Mouse (Mus musculus): Measurements from ENCODE around the gene Olfr206. TPM values are rescaled to one million over a fixed set of nuclear protein-coding genes. Genes with fewer than 3 reads are reported as not detected.
"Not testable (repeated sequence)": the region's sequence is repeated elsewhere in the genome, so short reads cannot be mapped to it uniquely, and the experiment has no call there.

The Olfr206 gene
- not detected in 2 replicates for total RNA-seq (2014; fragmentation: Nextera tagmentation)
- total RNA-seq (2017) = 0.27 and 0.29 TPM in 2 replicates
- polyA plus RNA-seq (2012) = not detected in 2 replicates

DNA sequence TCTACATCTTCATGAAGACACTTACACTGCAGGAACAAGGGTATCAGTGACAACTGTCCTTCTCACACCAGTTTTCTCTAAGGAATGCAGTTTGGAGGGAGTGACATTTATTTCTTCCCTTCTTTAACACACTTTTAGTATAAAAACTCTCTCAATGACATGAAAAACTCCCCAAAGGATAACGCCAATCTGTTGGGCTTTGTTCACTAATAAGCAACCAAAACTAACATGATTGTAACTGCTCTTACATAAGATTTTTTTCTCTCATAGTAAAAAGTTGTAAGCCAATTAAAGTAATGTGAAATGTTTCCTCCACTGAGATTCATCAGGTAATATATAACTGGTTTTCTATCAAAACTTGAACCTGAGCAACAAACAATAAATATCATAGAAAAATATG lies at the start of gene Olfr206:
TSS of gene Olfr206 (minus strand) at position 101 of the 400 bp plus-strand sequence.
- DNase-seq (ENCODE audit: low spot score) (no peak), ATAC-seq (ENCODE audit: extremely low read depth, insufficient number of reproducible peaks, low FRiP score, poor library complexity, severe bottlenecking) (no peak)
- TF ChIP-seq GATA1 (IDR thresholded peaks at IDR 0.05; ENCODE audit: borderline replicate concordance, low read length) (no peak), CTCF (IDR thresholded peaks at IDR 0.05; ENCODE audit: low read depth, low read length) (no peak), GATA2 (IDR thresholded peaks at IDR 0.05; ENCODE audit: borderline replicate concordance, low read depth, low read length) (no peak), POLR2AphosphoS5 (IDR thresholded peaks at IDR 0.05; ENCODE audit: insufficient replicate concordance, low read depth, low read length) (no peak), TAL1 (conservative IDR thresholded peaks at IDR 0.05; ENCODE audit: low read depth, low read length) (no peak)
- H3K27me3 ChIP-seq (ENCODE audit: insufficient read depth, low read length) = no peaks in the 10 kb centered on the region
- no peaks in the 10 kb centered on the region for H3K36me3 ChIP-seq (replicated peaks)
- H3K4me3 ChIP-seq (ENCODE audit: low read depth, low read length) = no peak within 1 kb of the TSS
- no peaks in the 10 kb centered on the region for H3K9me3 ChIP-seq (replicated peaks)
- no peaks in the 10 kb centered on the region for H3K4me1 ChIP-seq (ENCODE audit: insufficient read depth, low read depth, low read length)

DNA sequence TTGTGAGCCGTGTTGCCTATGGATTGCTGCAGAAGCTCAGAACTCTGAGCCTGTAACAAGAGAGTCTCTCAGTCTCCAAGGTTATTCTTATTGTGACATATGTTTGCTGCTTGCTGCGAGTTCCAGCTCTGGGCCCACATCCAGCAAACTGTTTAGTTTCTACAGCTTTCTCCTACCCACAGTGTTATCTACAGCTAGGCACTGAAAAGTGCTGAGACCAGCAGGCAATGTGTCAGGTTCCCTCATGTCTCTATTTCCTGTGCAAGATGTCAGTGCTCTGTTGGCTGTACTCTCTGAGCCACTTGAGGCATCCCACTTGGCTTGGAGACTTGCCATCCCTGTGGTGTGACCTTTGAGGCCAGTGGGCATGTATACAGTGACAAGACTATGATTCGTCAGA lies 44.3 kb upstream of the Olfr206 start:
- TF ChIP-seq CTCF (IDR thresholded peaks at IDR 0.05; ENCODE audit: low read depth, low read length) (no peak), POLR2AphosphoS5 (IDR thresholded peaks at IDR 0.05; ENCODE audit: insufficient replicate concordance, low read depth, low read length) (no peak), GATA1 (IDR thresholded peaks at IDR 0.05; ENCODE audit: borderline replicate concordance, low read length) (no peak), GATA2 (IDR thresholded peaks at IDR 0.05; ENCODE audit: borderline replicate concordance, low read depth, low read length) (no peak), TAL1 (conservative IDR thresholded peaks at IDR 0.05; ENCODE audit: low read depth, low read length) (no peak)
- ATAC-seq (ENCODE audit: extremely low read depth, insufficient number of reproducible peaks, low FRiP score, poor library complexity, severe bottlenecking) (no peak), DNase-seq (ENCODE audit: low spot score) (no peak)
- Histone ChIP-seq H3K36me3 (replicated peaks) (no peaks in the 10 kb centered on the region), H3K9me3 (replicated peaks) (no peaks in the 10 kb centered on the region), H3K4me3 (ENCODE audit: low read depth, low read length) (no peak overlapping the region), H3K27me3 (ENCODE audit: insufficient read depth, low read length) (no peaks in the 10 kb centered on the region), H3K4me1 (ENCODE audit: insufficient read depth, low read depth, low read length) (no peaks in the 10 kb centered on the region)

DNA sequence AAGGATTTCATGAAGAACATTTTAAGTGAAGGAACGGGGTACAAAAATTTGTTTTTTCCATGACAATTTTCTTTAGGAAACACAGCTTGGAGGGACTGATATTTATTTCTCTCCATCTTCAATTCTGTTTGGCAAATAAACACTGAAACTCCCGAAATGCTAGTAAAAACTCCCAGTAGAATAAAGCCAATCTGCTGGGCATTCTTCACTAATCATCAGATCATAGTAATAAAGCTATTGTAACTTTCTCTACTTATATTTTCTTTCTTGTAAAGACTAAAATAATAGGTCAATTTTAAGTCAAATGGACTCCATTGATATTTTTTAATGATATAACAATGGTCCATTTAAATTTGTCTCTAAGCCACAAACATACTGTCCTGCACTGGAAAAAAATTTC lies 14.8 kb upstream of the Olfr206 start, which contains the start of gene Olfr209:
TSS of gene Olfr209 (minus strand) at position 101 of the 400 bp plus-strand sequence.
- no peak for DNase-seq (ENCODE audit: low spot score)
- Histone ChIP-seq H3K36me3 (replicated peaks) (no peaks in the 10 kb centered on the region), H3K9me3 (replicated peaks) (no peaks in the 10 kb centered on the region), H3K4me1 (ENCODE audit: insufficient read depth, low read depth, low read length) (no peaks in the 10 kb centered on the region), H3K4me3 (ENCODE audit: low read depth, low read length) (no peak within 1 kb of the TSS), H3K27me3 (ENCODE audit: insufficient read depth, low read length) (no peaks in the 10 kb centered on the region)
- no peak for ATAC-seq (ENCODE audit: extremely low read depth, insufficient number of reproducible peaks, low FRiP score, poor library complexity, severe bottlenecking)
- no peak for TF ChIP-seq TAL1 (conservative IDR thresholded peaks at IDR 0.05; ENCODE audit: low read depth, low read length)
- no peak for TF ChIP-seq GATA2 (IDR thresholded peaks at IDR 0.05; ENCODE audit: borderline replicate concordance, low read depth, low read length)
- TF ChIP-seq GATA1 (IDR thresholded peaks at IDR 0.05; ENCODE audit: borderline replicate concordance, low read length) = no peak

DNA sequence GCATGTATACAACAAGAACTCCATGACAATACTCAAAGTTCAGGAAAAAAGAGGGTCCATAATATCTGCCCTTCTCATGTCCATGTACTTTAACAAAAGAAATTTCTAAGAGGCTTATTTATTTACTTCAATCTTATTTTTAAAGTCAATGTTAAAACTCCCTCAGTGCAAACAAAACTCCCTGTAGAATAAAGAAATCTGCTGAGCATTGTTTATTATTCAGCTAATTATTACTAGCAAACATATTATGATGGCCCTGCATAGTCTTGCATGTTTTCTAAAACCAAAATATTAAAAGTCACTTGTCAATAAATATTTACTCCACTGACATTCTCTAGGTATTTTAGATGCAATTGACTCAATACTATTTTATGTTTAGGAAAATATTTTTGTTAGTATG lies 18.0 kb downstream of the Olfr206 start, which contains the start of gene Olfr205:
TSS of gene Olfr205 (minus strand) at position 101 of the 400 bp plus-strand sequence.
- Histone ChIP-seq H3K36me3 (replicated peaks) (no peaks in the 10 kb centered on the region), H3K9me3 (replicated peaks) (no peaks in the 10 kb centered on the region), H3K4me3 (ENCODE audit: low read depth, low read length) (no peak within 1 kb of the TSS), H3K27me3 (ENCODE audit: insufficient read depth, low read length) (no peaks in the 10 kb centered on the region), H3K4me1 (ENCODE audit: insufficient read depth, low read depth, low read length) (no peaks in the 10 kb centered on the region)
- no peak for DNase-seq (ENCODE audit: low spot score)
- no peak for TF ChIP-seq TAL1 (conservative IDR thresholded peaks at IDR 0.05; ENCODE audit: low read depth, low read length)
- TF ChIP-seq GATA1 (IDR thresholded peaks at IDR 0.05; ENCODE audit: borderline replicate concordance, low read length) = no peak
- TF ChIP-seq CTCF (IDR thresholded peaks at IDR 0.05; ENCODE audit: low read depth, low read length) = no peak
- TF ChIP-seq POLR2AphosphoS5 (IDR thresholded peaks at IDR 0.05; ENCODE audit: insufficient replicate concordance, low read depth, low read length) = no peak
- no peak for TF ChIP-seq GATA2 (IDR thresholded peaks at IDR 0.05; ENCODE audit: borderline replicate concordance, low read depth, low read length)
- no peak for ATAC-seq (ENCODE audit: extremely low read depth, insufficient number of reproducible peaks, low FRiP score, poor library complexity, severe bottlenecking)

DNA sequence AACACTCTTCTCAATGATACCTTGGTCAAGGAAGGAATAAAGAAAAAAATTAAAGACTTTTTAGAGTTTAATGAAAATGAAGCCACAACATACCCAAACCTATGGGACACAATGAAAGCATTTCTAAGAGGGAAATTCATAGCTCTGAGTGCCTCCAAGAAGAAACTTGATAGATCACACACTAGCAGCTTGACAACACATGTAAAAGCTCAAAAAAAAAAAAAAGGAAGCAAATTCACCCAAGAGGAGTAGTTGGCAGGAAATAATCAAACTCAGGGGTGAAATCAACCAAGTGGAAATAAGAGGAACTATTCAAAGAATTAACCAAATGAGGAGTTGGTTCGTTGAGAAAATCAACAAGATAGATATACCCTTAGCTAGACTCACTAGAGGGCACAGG lies 25.8 kb downstream of the Olfr206 start:
- not testable (repeated sequence) for H3K27me3 ChIP-seq (ENCODE audit: insufficient read depth, low read length); H3K9me3 ChIP-seq (replicated peaks); DNase-seq (ENCODE audit: low spot score); H3K4me3 ChIP-seq (ENCODE audit: low read depth, low read length); H3K36me3 ChIP-seq (replicated peaks); ATAC-seq (ENCODE audit: extremely low read depth, insufficient number of reproducible peaks, low FRiP score, poor library complexity, severe bottlenecking); H3K4me1 ChIP-seq (ENCODE audit: insufficient read depth, low read depth, low read length)

DNA sequence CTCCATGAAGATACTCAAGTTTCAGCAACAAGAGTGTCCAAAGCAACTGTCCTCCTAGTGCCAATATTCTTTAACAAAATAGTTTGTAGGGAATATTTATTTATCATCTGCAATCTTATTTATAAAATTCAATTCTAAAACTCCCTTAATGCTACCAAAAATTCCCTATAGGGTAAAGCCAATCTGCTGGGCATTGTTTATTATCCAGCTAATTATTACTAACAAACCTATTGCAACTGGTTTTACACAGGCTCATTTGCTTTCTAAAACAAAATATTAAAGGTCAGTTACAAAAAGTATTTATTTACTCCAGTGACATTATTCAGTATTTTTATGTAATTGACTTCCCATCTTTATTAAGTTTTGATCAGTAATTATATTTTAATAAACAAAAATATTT lies 30.9 kb downstream of the Olfr206 start, which contains the start of gene Olfr204:
TSS of gene Olfr204 (minus strand) at position 101 of the 400 bp plus-strand sequence.
- 0 out of 2 replicates have a peak, but pooled peaks cover 3% of the 10 kb centered on the region for H3K9me3 ChIP-seq (replicated peaks)
- ATAC-seq (ENCODE audit: extremely low read depth, insufficient number of reproducible peaks, low FRiP score, poor library complexity, severe bottlenecking) (no peak), DNase-seq (ENCODE audit: low spot score) (no peak)
- no peaks in the 10 kb centered on the region for H3K36me3 ChIP-seq (replicated peaks)
- H3K27me3 ChIP-seq (ENCODE audit: insufficient read depth, low read length) = no peaks in the 10 kb centered on the region
- TF ChIP-seq TAL1 (conservative IDR thresholded peaks at IDR 0.05; ENCODE audit: low read depth, low read length) = no peak
- TF ChIP-seq GATA1 (IDR thresholded peaks at IDR 0.05; ENCODE audit: borderline replicate concordance, low read length) = no peak
- no peak for TF ChIP-seq POLR2AphosphoS5 (IDR thresholded peaks at IDR 0.05; ENCODE audit: insufficient replicate concordance, low read depth, low read length)
- no peak for TF ChIP-seq GATA2 (IDR thresholded peaks at IDR 0.05; ENCODE audit: borderline replicate concordance, low read depth, low read length)
- no peak for TF ChIP-seq CTCF (IDR thresholded peaks at IDR 0.05; ENCODE audit: low read depth, low read length)
- H3K4me3 ChIP-seq (ENCODE audit: low read depth, low read length) = no peak within 1 kb of the TSS
- H3K4me1 ChIP-seq (ENCODE audit: insufficient read depth, low read depth, low read length) = no peaks in the 10 kb centered on the region

DNA sequence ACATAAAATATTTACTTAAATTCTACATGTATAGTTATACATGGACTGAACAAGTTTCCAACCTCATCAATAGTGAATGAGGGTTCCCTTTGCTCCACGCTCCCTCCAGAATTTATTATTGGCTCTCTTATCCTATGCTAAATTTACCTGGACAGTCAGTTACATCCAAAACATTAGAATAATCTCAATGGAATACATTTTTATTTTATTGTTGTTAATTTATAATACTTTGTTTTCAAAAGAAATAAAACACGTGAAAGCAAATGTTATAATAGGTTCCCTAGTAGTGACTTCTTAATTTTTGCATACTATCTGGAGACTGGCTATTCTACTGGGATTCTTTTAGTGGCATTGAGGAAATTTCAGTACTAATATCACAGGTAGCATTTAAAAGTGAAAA lies 50.5 kb downstream of the Olfr206 start, which contains the start of gene Olfr203:
TSS of gene Olfr203 (plus strand) at position 301 of the 400 bp plus-strand sequence.
- H3K27me3 ChIP-seq (ENCODE audit: insufficient read depth, low read length) = no peaks in the 10 kb centered on the region
- H3K4me3 ChIP-seq (ENCODE audit: low read depth, low read length) = no peak within 1 kb of the TSS
- DNase-seq (ENCODE audit: low spot score) (no peak), ATAC-seq (ENCODE audit: extremely low read depth, insufficient number of reproducible peaks, low FRiP score, poor library complexity, severe bottlenecking) (no peak)
- H3K9me3 ChIP-seq (replicated peaks) = no peaks in the 10 kb centered on the region
- H3K36me3 ChIP-seq (replicated peaks) = no peaks in the 10 kb centered on the region
- no peaks in the 10 kb centered on the region for H3K4me1 ChIP-seq (ENCODE audit: insufficient read depth, low read depth, low read length)
- TF ChIP-seq POLR2AphosphoS5 (IDR thresholded peaks at IDR 0.05; ENCODE audit: insufficient replicate concordance, low read depth, low read length) (no peak), TAL1 (conservative IDR thresholded peaks at IDR 0.05; ENCODE audit: low read depth, low read length) (no peak), GATA1 (IDR thresholded peaks at IDR 0.05; ENCODE audit: borderline replicate concordance, low read length) (no peak), GATA2 (IDR thresholded peaks at IDR 0.05; ENCODE audit: borderline replicate concordance, low read depth, low read length) (no peak), CTCF (IDR thresholded peaks at IDR 0.05; ENCODE audit: low read depth, low read length) (no peak)
